Mouse (Mus musculus) B cell, adult 62 days (primary cell): Measurements from ENCODE around the gene Dsn1. TPM values are rescaled to one million over a fixed set of nuclear protein-coding genes. Genes with fewer than 3 reads are reported as not detected.

Experiments
- total RNA-seq: library from RNA; stranded (reverse); gene quantifications from 4 replicates; pipeline ENCODE4 v1.2.4, GENCODE M21; 2023

Gene Dsn1
- 25.4 to 38.0 TPM (median 30.0 TPM) in 4 replicates for total RNA-seq

DNA sequence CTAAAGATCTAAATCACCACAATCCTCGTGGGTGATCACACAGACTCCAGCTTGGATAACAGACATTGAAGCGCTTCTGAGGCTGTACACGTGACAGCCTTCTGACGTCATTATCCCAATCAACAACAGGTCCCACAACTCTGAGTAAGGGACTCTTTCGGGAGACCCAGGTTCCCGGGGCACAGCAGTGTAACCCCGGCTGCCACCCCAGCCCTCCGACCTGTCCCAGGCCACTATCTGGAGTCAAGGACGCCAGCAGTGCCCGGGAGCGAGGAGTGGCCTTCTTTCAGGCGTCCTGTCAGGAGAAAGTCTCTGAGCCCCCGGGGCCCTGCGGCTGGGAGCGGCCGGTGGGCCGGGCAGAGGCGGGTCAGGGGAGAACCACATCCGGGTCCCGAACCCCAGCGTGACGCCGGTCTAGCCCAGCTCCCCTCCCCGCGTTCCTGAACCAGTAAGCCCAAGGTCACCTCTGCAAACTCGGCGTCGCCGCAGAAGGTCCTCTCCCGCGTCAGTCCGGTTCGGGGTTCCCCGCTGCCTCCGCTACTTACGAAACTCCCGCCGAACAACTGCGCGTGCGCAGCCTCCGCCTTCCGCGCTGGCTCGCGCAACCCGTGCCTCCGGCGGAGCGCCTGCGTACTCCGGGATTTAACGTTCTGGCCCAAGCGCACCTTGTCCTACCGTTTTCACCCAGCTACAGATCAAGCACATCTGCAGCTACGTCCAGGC lies at the start of gene Dsn1:
Gene Dsn1 (minus strand): TSS at position 644 of the 723 bp plus-strand sequence.

DNA sequence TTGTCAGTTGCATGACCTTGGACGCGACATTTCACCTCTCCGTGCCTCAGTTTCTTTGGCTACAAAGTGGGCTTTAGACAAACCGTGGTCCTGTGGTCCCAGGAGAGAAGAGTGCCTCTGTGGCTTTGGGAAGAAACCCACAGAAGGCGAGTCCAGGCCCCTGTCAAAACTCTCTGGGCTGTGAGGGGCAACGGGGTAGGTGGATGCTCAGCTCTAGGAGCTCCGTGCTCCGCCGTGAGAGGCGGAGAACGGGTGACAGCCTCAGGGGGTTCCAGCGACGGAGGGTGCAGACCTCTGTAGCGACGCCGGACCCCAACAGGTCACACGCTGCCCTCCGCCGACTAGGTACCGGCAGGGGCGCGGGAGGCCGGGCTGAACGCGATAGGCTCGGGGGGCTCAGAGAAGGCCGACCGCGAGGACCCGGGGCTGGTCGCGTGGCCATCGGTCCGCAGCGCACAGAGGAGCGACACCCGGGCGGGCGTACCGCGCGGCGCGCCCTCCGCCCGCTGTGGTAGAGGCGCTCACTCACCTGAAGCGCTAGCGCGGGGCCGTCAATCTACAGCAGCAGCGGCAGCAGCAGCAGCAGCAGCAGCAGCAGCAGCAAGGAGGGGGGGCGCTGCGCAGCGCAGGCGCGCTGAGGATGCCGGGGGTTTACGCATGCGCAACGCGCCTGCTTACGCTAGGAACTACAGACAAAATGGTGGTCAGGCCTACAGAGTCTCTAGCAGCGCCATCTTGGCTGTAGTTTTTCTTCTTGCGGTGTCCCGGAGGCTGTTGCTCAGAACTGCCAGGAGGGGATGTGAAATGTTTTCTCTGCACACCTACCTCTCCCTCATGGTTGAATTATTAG lies 15.3 kb downstream of the Dsn1 start, which contains the start of gene Ndrg3:
Gene Ndrg3 (minus strand): TSS at position 587 of the 850 bp plus-strand sequence.

Other genes starting within 250 kb of the Dsn1 start
- 0.94 to 2.5 TPM (median 2.4 TPM) in 3 of 4 replicates, not detected in the other for gene Myl9, start 231.7 kb downstream of the Dsn1 start, total RNA-seq
- 132 to 147 TPM (median 134 TPM) in 4 replicates for gene Tgif2, start 167.1 kb downstream of the Dsn1 start, total RNA-seq
- 2.5 to 3.8 TPM (median 3.2 TPM) in 4 replicates for gene 4930518I15Rik, start 149.2 kb downstream of the Dsn1 start, total RNA-seq
- gene Rab5if, start 144.0 kb downstream of the Dsn1 start, total RNA-seq: 52.5 to 58.5 TPM (median 54.3 TPM) in 4 replicates
- gene Sla2, start 120.0 kb downstream of the Dsn1 start, total RNA-seq: 0.58 to 1.3 TPM (median 1.1 TPM) in 4 replicates
- 30.6 to 36.3 TPM (median 31.5 TPM) in 4 replicates for gene Ndrg3, start 15.1 kb downstream of the Dsn1 start, total RNA-seq
- gene Soga1, start 72.1 kb upstream of the Dsn1 start, total RNA-seq: 0.52 to 1.5 TPM (median 0.63 TPM) in 4 replicates
- gene Tldc2, start 79.9 kb upstream of the Dsn1 start, total RNA-seq: not detected in 4 replicates
- 423 to 439 TPM (median 428 TPM) in 4 replicates for gene Samhd1, start 128.1 kb upstream of the Dsn1 start, total RNA-seq
- gene Rbl1, start 197.4 kb upstream of the Dsn1 start, total RNA-seq: 16.1 to 19.7 TPM (median 17.9 TPM) in 4 replicates